Mouse (Mus musculus) limb, embryonic 13.5 days (tissue): ENCODE results near the gene Pafah1b3. TPM values are rescaled to one million over a fixed set of nuclear protein-coding genes. Genes with fewer than 3 reads are reported as not detected.

Experiments
- ATAC-seq: fragments of 200-750 bp; cut with Nextera tagmentation; 2 replicates; pipeline ENCODE4 v1.8.0; 2017; ENCODE audit warnings: low read depth, moderate number of reproducible peaks, moderate TSS enrichment; ENCODE audit not compliant: low FRiP score
- H3K27ac ChIP-seq: fragments of 300-500 bp; sonication (generic); 2 replicates; pipeline ENCODE4 v1.5.1; 2015; ENCODE audit warnings: inconsistent platforms, mild to moderate bottlenecking, moderate library complexity
- H3K27me3 ChIP-seq: fragments of 300-500 bp; sonication (generic); 2 replicates; pipeline ENCODE4 v1.6.1; 2015; ENCODE audit warnings: mild to moderate bottlenecking, inconsistent platforms
- H3K36me3 ChIP-seq: fragments of 300-500 bp; sonication (generic); 2 replicates; pipeline ENCODE4 v1.6.1; 2015; ENCODE audit warnings: inconsistent platforms, mild to moderate bottlenecking, moderate library complexity
- H3K4me1 ChIP-seq: fragments of 300-500 bp; sonication (generic); 2 replicates; pipeline ENCODE4 v1.6.1; 2015; ENCODE audit warnings: inconsistent platforms
- H3K4me2 ChIP-seq: fragments of 300-500 bp; sonication (generic); replicated peaks from 2 replicates; pipeline ENCODE4 v1.6.1; 2015; ENCODE audit warnings: inconsistent platforms, mild to moderate bottlenecking, moderate library complexity
- H3K4me3 ChIP-seq: fragments of 300-500 bp; sonication (generic); 2 replicates; pipeline ENCODE4 v1.5.1; 2015; ENCODE audit warnings: moderate library complexity, mild to moderate bottlenecking, inconsistent platforms
- H3K9ac ChIP-seq: fragments of 300-500 bp; sonication (generic); 2 replicates; pipeline ENCODE4 v1.6.1; 2015; ENCODE audit warnings: mild to moderate bottlenecking, inconsistent platforms
- H3K9me3 ChIP-seq: fragments of 300-500 bp; sonication (generic); 2 replicates; pipeline ENCODE4 v1.6.1; 2016; ENCODE audit warnings: inconsistent platforms
- WGBS: fragments of 180-500 bp; shearing (Covaris S2); methylation state at CpG from one replicate; pipeline ENCODE4 v1.1.7; 2015; 5-methylcytosine and 5-hydroxymethylcytosine counted together
- polyA plus RNA-seq: library from polyadenylated mRNA; unstranded; fragments of >200 nt; fragmentation: Nextera tagmentation; extraction: Ambion mirVana; gene quantifications from 2 replicates; pipeline ENCODE4 v1.2.1, GENCODE M21; 2015

The Pafah1b3 gene
- polyA plus RNA-seq, 1 experiment from 2014 or later: 281 TPM

DNA sequence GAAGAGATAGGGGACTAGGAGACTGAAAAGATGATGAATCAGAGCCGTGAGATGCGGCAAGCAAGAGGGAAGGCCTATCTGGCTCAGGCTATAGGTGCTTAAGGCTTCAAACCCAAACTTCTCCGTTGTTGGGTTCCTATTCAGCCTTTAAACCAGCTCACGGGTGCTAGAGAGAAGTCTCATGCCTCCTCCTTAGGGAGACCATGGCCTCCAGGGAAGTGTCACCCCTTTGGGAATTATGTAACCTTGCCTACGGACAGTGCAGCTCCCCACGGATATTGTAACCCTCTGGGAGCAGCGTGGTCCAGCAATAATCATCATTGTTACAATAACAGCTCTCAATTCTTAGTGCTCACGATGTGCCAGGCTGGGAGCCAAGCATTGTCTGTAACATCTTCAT, 46.0 kb downstream of the Pafah1b3 start:
- H3K27ac ChIP-seq: peak overlapping the region; percentile 99

GRCm38 (mm10) chr7:25251071-25251791, 46.6 kb downstream of the Pafah1b3 start:
- H3K4me3 ChIP-seq: peak overlapping the region; percentile 97
- H3K27me3 ChIP-seq: no peaks in the 10 kb centered on the region
- ATAC-seq: peak; percentile 37
- H3K9me3 ChIP-seq: no peaks in the 10 kb centered on the region
- peak overlapping the region; percentile 96 for H3K9ac ChIP-seq
- 2% methylated on average over 22 of the region's 22 CpGs for WGBS
- H3K4me1 ChIP-seq: peaks cover 38% of the 10 kb centered on the region
- H3K27ac ChIP-seq: peak overlapping the region; percentile 99
- H3K4me2 ChIP-seq: peak overlapping the region; percentile 97
- peaks cover 3% of the 10 kb centered on the region; the same call in 1 of the 2 replicates for H3K36me3 ChIP-seq

More for the DNA sequence above, 46.0 kb downstream of the Pafah1b3 start:
- peak overlapping the region; percentile 96 for H3K9ac ChIP-seq
- peaks cover 32% of the 10 kb centered on the region for H3K4me1 ChIP-seq
- 20% methylated on average over 8 of the region's 8 CpGs for WGBS
- no peaks in the 10 kb centered on the region for H3K9me3 ChIP-seq
- no peak for ATAC-seq
- no peaks in the 10 kb centered on the region for H3K27me3 ChIP-seq
- H3K36me3 ChIP-seq: no peaks in the 10 kb centered on the region
- peak overlapping the region; percentile 97 for H3K4me3 ChIP-seq
- H3K4me2 ChIP-seq: peak overlapping the region; percentile 97

DNA sequence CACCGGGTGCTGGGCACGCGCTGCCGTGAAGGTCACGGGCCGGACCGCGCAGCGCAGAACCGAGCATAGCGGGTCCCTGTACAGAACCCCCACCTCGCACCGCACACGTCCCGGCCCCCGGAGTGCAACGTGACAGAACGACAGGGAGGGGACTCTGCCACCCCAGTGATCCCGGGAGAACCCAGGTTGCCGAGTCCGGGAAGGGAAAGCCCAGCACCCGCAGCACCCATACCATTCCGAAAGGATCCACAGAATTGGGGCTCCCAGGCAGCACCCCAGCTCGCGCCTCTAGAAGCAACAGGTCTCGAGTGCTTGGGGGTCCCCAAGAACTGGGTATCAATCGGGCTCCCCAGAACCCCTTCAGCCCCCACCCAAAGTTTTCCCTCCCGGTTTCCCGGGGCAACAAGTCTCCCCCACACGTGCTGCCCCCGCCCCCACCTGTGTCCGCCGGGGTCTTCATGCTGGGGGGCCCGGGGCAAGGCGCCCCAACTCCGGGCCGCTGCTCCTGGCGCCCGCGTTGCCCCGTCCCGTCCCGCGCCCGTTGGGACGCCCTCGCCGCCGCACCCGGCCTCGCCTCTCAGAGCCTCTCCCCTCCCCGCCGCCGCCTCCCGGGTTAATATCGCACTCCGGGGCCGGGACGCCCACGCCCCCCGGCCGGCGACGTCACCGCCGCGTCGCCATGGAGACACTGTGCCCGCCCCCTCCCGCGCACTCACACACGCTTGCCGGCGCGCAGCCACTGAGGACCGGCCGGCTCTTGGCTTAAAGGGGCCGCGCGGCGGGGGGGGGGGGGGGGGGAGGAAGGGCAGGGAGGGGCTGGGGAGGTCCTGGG, 47.4 kb downstream of the Pafah1b3 start, which contains the start of gene Erf:
Erf (minus strand) TSS at position 621 of the 832 bp plus-strand sequence.
- Histone ChIP-seq H3K4me3 (peak within 1 kb of the TSS; percentile 97), H3K36me3 (peaks cover 11% of the 10 kb centered on the region), H3K9ac (peak within 1 kb of the TSS; percentile 96), H3K4me2 (peak within 1 kb of the TSS; percentile 97), H3K4me1 (peaks cover 47% of the 10 kb centered on the region), H3K27ac (peak within 1 kb of the TSS; percentile 99), H3K9me3 (no peaks in the 10 kb centered on the region), H3K27me3 (no peaks in the 10 kb centered on the region)
- ATAC-seq: peak; percentile 81
- under 1% methylated on average over 77 of the region's 81 CpGs for WGBS

- Histone ChIP-seq H3K4me1 (peaks cover 55% of the 10 kb centered on the region), H3K4me3 (peak overlapping the region; percentile 97), H3K9me3 (no peaks in the 10 kb centered on the region), H3K36me3 (peaks cover 20% of the 10 kb centered on the region), H3K4me2 (peak overlapping the region; percentile 97), H3K9ac (peak overlapping the region; percentile 96), H3K27ac (peak overlapping the region; percentile 99), H3K27me3 (no peaks in the 10 kb centered on the region)
- WGBS: under 1% methylated on average over 45 of the region's 73 CpGs
- peak; percentile 55 for ATAC-seq
Measured at GRCm38 (mm10) chr7:25249314-25250140, 48.3 kb downstream of the Pafah1b3 start.

- peak overlapping the region; percentile 97 for H3K4me3 ChIP-seq
- under 1% methylated on average over 25 of the region's 25 CpGs for WGBS
- H3K4me2 ChIP-seq: peak overlapping the region; percentile 97
- H3K4me1 ChIP-seq: peaks cover 61% of the 10 kb centered on the region
- no peaks in the 10 kb centered on the region for H3K27me3 ChIP-seq
- H3K9me3 ChIP-seq: no peaks in the 10 kb centered on the region
- peaks cover 26% of the 10 kb centered on the region for H3K36me3 ChIP-seq
- peak overlapping the region; percentile 96 for H3K9ac ChIP-seq
- H3K27ac ChIP-seq: peak overlapping the region; percentile 99
- no peak; the same call in 1 of the 2 replicates for ATAC-seq
Measured at GRCm38 (mm10) chr7:25248846-25249313, 48.9 kb downstream of the Pafah1b3 start.

DNA sequence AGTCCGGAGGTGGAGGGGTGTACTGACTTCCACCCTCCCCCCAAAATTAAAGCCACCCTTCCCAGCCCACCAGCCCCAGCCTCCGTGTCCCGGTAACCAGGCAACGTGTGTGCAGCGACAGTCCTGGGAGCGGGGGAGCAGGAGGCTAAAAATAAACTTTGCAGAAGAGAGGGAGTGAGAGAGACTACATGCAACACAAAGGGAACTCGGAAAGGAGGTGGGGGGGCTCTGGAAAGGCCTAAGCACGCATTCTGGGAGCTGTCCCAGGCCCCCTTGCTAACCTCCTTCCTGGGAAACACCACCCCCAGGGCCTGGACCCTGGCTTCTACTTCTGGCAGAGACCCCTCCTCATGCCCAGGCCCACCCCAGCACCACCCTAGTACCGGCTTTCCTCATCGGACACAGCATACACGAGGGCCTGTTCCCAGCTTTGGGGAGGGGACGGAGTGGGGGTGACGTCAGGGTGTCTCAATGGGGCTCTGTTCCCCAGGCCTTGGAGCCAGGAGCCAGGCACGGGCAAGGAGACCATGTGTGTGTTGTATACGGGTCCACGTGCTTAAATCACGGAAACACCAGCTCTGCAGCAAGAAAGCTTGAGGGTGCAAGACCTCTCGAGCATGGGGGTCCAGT, 49.7 kb downstream of the Pafah1b3 start:
- Histone ChIP-seq H3K27ac (peak overlapping the region; percentile 99), H3K4me2 (peak overlapping the region; percentile 97), H3K36me3 (peaks cover 34% of the 10 kb centered on the region), H3K4me3 (peak overlapping the region; percentile 97), H3K27me3 (no peaks in the 10 kb centered on the region), H3K9ac (peak overlapping the region; percentile 96), H3K9me3 (no peaks in the 10 kb centered on the region), H3K4me1 (peaks cover 61% of the 10 kb centered on the region)
- under 1% methylated on average over 18 of the region's 18 CpGs for WGBS
- ATAC-seq: peak; percentile 13; the same call in 1 of the 2 replicates

DNA sequence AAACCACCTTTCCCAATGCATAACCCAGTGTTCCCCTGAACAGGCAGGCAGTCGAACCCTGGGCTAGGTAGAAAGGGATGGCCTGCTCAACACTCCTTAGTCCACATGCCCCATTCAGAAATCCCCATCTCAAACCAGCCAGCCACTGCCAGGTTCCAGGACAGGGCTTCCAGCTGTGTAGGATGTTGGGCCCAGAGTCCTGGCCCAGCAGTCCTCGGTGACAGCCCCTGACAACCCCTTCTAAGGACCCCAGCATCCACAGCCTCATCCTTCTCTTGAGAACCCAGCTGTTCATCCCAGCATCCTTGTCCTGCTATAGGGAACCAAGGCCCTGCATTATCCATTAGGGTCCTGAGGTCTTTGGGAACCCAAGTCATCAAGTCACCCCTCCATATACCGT, 50.3 kb downstream of the Pafah1b3 start:
- Histone ChIP-seq H3K4me2 (peak overlapping the region; percentile 97), H3K4me1 (peaks cover 61% of the 10 kb centered on the region), H3K4me3 (peak overlapping the region; percentile 97), H3K9ac (peak overlapping the region; percentile 96), H3K9me3 (no peaks in the 10 kb centered on the region), H3K27ac (peak overlapping the region; percentile 99), H3K27me3 (no peaks in the 10 kb centered on the region), H3K36me3 (peaks cover 40% of the 10 kb centered on the region)
- no peak for ATAC-seq
- WGBS: 23% methylated on average over 3 of the region's 3 CpGs

DNA sequence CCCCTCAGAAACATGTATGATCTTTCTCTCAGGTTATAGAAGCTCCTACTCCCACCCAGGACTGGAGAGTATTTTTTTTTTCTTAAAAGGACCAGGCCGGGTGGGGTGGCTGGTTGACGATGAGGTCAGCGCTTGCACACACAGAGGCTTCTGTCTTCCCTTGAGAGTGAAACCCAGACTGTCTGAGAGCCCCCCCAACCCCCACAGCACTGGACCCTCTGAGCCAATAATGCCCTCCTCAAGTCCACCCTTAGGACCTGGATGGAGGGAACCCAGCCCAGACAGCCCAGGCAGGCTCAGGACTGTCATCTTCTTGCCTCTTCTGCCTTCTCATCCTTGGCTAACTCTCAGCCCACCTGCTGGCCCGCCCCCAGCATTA, 51.0 kb downstream of the Pafah1b3 start:
- Histone ChIP-seq H3K9me3 (no peaks in the 10 kb centered on the region), H3K4me1 (peaks cover 54% of the 10 kb centered on the region), H3K4me2 (peak overlapping the region; percentile 97), H3K27me3 (no peaks in the 10 kb centered on the region), H3K27ac (peak overlapping the region; percentile 99), H3K36me3 (peaks cover 47% of the 10 kb centered on the region), H3K9ac (peak overlapping the region; percentile 96), H3K4me3 (peak overlapping the region; percentile 97)
- no peak for ATAC-seq
- WGBS: 47% methylated on average over 4 of the region's 4 CpGs

DNA sequence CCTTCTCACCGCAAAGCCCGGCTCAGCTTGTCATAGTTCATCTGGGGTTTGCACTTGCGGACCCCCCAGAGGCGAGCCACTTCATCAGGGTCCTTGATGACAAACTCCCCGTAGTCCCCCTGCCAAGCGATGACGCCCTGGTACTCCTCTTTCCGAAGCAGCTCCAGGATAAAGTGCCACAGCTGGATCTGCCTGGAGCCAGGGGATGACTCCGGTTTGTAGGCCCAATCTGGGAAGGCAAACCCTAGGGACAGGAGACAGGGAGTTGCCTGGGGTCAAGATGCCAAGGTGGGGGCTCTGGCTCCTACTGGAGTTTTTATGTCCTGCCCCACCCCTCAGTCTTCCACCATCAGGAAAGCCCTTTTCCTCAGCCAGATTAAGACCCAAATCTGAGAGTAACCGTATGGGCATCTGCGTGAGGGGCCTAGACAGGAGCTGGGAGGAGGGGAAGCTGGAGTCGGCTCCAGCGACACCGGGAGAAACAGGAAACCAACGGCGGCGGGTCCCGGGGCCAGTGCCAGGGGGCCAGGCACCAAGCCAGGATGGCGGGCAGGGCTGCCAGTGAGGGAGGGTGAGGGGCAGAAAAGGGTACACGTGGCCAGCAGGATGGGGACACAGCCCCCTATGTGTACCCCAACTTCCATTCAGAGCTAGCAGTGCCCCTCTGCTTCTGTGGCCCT, 51.6 kb downstream of the Pafah1b3 start:
- Histone ChIP-seq H3K27ac (peak overlapping the region; percentile 99), H3K4me2 (peak overlapping the region; percentile 97), H3K4me3 (peak overlapping the region; percentile 97), H3K9me3 (no peaks in the 10 kb centered on the region), H3K27me3 (no peaks in the 10 kb centered on the region), H3K36me3 (peaks cover 53% of the 10 kb centered on the region), H3K9ac (peak overlapping the region; percentile 96), H3K4me1 (peaks cover 49% of the 10 kb centered on the region)
- 54% methylated on average over 20 of the region's 20 CpGs for WGBS
- ATAC-seq: no peak
